Mouse (Mus musculus) forelimb bud, embryonic 11.5 days (tissue): ENCODE data around the gene Mrpl24.
"Not testable (repeated sequence)": the region's sequence is repeated elsewhere in the genome, so short reads cannot be mapped to it uniquely, and the experiment has no call there.

Source experiments
- DNase-seq: peaks from one replicate; pipeline ENCODE4 v3.0.0-alpha.2; 2012; ENCODE audit warnings: low read depth, low spot score

Mrpl24 gene

DNA sequence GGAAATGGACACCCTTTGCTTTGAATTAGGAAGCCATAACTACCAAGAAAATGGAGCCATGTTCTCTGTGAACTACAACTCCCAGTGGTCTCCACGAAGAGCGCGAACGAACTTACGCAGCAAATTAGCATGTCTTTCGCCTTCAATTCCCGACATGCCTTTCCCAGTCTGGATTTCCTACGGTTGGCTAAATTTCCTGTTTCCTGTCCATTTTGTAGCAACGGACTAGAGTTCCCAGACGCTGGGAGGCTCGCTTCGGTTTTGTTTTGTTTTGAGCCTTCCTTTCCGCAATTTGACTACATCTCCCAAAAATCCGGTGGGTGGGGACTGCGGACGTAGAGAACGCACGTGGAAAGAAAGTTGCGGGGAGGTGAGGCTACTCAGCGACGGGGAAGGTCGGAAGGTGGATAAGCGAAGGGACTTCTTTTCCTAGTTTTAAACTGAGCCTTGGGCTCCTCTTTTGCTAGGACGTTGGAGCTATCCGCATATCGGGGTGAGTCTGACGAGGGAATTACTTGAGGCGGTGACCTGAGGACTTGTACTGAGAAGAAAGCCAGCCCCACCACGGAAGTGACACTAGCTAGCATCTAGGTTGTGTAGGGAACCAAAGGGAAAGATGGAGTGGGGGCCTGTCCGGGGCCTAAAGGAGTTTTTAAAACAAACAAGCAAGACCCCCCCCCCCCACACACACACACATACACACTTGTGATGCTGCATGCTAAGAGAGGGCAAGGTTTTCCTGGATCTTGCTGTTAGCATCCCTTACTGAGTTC is at the start of gene Mrpl24:
Mrpl24 (plus strand) TSS at position 171 of the 773 bp plus-strand sequence.
- DNase-seq: peak; percentile 92

DNA sequence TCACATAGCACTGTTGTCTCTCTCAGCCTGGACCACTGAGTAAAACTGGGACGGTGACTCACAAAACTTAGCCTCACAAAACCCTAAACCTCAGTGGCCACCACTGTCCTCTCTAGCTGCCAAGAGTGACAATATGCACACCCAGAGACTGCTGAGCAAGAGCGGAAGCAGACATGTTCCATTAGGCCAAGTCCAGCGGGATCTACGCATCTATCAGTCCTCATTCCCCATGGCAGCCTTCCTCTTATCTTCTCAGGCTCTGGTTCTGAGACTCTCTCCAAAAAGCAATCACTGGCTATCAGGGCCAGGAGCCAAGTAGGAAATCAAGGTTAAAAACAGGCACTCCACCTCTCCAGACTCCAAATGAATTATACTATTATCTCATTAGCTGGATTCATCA is 41.6 kb upstream of the Mrpl24 start:
- no peak for DNase-seq

DNA sequence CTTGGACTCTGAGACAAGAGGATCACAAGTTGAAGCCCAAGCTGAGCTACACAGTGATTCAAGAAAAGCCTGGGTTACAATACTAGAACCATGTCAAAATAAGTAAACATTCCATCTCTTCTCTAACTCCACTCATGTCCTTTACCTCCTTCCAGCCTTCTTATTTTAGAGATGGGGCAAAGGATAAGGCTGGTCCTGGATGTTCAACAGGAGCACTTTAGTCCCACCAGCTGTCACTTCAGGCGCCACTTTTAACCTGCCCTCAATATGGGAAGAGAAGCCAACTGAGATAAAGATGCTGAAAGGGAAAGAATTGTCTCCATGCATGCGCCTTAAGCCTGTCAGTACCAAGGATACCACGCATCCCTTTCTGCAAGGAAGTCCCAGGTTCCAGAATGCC is 35.0 kb upstream of the Mrpl24 start:
- no peak for DNase-seq

DNA sequence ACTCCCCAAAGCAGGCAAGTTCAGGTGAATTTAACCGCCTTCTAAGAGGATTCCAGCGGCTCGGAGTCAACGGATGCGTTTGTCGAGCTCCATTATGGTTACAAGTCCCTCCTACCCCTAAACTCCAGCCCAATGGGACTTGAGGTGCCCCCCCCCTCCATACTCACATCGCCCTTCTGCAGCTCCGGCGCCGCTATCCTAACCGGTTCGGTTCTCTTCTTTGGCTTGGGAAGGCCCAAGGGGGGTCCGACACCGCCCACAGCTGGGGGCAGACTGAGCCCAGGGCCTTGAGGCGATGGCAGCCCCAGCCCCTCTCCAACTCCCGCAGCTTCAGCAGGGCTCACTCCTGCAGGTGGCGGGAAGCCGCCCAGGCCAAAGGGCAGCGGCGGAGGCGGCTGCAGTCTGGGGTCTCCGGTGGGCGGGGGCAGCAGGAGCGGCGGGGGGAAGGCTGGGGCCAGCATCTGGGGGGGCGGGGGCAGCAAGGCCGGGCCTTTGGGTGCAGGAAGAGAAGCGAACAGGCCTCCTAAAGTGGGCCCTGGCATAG is 34.5 kb upstream of the Mrpl24 start:
- DNase-seq: peak; percentile 38

DNA sequence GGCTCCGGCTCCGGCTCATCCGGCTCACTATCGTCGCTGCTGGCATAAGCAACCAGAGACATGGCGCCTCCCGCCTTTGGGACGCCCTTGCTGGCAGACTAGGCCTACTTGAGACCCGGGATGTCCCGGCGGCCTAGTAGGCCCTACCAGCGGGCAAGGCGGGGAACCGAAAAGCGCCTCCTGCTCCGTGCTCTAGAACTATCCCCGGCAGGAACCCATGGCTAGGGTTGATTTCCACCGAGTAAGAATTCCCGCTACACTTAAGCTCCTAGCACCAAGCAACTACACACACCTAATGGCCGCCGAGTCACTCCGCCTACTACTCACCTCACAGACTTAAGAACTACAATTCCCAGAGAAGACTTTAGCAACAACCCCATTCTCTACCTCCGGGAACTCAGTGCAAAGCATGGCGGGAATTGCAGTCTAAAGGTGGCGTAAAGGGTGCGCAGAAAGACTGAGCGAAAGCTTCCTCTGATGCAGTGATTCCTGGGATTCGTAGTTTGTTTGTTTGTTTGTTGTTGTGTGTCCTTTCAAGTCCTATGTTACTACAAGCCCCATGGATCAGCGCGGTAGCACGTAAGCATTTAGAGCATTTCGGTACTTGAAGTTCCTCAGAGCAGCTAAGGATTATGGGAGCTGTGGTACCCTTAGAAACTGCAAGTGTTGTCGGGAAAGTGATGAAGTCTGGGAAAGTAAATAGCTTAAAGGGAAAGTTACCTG is 33.9 kb upstream of the Mrpl24 start, which contains the start of gene Prcc:
Prcc (minus strand) TSS at position 328 of the 723 bp plus-strand sequence.
- DNase-seq: peak; percentile 99

DNA sequence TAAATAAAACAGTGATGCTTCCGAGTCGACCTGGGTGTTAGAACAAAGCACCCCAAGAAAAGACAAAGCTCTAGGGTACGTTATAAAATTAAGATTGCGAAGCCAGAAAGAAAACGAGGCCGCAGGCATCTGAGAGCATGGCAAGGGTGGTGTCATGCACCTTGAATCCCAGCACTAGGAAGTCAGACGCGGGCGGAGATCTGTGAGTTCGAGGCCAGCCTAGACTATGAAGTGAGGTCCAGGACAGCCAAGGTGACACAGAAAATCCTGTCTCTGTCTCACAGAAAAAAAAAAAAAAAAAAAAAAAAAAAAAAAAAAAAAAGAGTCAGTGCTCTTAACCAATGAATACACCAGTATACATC is 33.3 kb upstream of the Mrpl24 start:
- no peak for DNase-seq

DNA sequence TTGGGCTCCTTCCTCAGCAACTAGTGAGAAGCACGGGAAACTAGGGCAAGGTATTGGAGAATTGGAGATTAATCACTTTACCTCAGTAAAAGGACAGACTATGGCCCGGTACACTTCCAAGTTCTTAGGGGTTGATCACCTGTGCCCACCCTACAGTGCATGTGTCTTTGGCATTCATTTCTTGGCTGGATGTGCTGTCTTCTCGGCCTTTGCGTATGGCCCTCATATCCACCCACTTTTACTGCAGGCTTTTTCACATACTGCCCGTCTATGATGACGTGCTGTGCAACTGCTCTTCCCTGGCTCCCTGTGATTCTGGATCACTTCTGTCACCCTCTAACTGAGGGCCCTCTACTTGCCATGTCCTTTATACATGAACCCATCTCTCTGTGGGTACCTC is 32.9 kb upstream of the Mrpl24 start:
- DNase-seq: no peak

DNA sequence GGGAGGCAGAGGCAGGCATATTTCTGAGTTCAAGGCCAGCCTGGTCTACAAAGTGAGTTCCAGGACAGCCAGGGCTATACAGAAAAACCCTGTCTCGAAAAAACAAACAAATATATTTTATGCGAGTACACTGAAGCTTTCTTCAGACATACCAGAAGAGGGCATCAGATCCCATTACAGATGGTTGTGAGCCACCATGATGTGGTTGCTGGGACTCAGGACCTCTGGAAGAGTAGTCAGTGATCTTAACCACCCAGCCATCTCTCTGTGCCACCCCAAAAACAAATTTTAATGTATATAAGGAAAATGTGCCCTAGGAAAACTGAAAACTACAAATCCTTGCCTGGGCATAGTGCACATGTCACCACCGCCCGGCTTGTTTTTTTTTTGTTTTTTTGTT is 31.9 kb upstream of the Mrpl24 start:
- not testable (repeated sequence) for DNase-seq

DNA sequence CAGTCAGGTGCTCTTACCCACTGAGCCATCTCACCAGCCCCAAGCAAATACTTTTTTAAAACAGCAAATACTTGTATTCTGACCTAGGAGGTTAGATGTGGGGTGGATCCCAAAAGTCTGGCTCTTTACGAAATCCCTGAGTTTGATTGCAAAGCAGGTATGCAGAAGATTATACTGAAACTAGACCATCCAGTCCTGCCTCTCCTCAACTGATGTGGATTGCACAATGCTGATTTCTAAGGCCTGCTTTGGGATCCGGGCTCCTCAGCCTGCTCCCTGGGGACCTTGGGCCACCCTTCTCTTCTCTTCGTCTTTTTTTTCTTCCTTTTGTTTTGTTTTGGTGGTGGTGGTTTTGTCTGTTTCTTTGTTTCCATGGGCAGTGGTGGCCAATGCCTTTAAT is 27.8 kb upstream of the Mrpl24 start:
- DNase-seq: no peak

DNA sequence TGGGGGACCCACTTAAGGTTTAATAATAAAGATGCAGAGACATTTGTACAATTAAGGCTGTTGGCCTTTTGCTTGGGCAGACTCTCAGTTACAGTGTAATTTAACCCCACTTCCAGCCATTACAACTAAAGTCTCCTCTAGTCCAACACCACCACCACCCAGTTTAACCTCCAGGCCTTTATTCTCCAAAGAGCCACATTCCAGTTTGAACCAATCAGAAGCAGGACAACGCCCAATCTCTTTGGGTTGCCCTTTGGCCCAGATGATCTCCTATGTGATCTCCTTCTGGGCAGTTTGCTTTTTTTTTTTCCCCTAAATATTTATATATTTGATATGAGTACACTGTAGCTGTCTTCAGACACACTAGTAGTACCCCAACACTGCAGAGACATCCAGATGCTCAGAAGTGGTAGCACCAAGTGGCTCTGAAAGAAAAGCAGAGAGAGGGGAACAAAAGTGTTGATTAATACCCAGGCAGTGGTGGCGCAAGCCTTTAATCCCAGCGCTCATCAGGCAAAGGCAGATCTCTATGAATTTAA is 25.9 kb upstream of the Mrpl24 start:
- DNase-seq: no peak

DNA sequence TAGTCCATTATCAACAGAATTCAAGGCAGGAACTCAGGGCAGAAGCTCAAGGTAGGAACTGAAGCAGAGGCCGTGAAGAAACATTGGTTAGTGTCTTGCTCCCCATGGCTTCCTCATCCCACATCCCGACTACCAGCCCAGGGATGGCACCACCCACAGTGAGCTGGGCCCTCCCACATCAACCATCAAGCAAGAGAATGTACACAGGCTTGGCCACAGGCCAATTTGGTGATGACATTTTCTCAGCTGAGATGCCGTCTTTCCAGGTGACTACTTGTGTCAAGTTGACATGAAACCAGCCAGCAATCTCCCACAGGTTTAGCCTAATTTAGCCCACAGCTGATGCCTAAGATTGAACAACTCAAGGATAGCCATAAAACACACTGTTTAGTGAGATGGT is 20.0 kb upstream of the Mrpl24 start:
- DNase-seq: no peak

DNA sequence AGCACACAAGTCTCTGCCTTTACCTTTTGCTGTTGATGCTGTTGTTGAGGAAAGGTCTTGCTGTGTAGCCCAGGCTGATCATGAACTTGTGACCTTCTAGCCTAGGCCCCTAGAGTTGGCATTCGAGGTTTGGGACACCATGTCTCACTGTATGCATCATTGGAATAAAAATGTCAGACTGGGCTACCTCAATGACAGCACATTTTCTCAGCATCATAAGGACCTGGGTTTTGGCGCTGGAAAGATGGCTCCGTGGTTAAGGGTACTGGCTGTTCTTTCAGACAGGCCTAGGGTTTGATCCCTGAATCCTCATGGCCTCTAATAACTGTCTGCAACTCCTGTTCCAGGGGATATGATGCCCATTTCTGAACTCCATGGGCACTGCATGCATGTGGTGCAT is 19.5 kb upstream of the Mrpl24 start:
- no peak for DNase-seq

DNA sequence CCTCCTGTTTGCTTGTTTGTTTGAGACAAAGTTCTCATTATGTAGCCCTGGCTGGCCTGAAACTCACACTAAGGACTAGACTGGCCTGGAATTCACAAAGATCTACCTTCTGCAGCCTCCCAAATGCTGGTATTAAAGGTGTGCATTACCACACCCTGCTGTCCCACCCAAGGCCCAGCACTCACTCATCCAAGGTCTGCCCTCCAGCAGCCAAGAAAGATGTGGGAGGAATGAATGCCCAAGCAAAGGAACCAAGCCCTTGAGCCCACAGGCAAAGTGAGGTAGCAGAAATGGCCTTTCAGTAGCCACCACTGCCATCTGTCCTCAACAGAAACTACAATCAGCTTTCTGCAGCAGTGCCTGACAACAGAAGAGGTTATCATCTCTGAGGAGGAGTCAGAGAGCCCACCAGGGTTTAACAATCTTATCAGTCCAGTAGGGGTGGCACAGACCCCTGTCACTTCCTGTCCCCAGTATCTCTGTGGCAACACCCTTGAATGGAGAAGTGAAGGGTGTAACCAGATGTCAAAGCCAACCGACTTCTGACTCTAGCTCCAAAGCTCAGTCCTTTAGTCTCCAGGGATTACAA is 18.2 kb upstream of the Mrpl24 start:
- no peak for DNase-seq

DNA sequence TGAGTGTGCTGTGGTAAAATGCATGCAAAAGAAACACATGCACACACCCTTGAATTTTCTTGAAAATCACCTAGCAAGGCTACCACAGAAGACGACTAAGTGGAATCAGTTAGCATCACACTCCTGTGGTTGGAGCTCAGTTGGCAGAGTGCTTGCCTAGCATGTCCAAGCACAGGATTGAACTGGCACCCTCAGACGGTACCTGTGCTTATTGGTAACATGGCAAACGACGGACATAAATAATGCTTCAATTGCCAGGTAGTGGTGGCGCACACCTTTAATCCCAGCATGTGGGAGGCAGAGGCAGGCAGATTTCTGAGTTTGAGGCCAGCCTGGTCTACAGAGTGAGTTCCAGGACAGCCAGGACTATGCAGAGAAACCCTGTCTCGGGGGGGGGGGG is 17.3 kb upstream of the Mrpl24 start:
- not testable (repeated sequence) for DNase-seq

DNA sequence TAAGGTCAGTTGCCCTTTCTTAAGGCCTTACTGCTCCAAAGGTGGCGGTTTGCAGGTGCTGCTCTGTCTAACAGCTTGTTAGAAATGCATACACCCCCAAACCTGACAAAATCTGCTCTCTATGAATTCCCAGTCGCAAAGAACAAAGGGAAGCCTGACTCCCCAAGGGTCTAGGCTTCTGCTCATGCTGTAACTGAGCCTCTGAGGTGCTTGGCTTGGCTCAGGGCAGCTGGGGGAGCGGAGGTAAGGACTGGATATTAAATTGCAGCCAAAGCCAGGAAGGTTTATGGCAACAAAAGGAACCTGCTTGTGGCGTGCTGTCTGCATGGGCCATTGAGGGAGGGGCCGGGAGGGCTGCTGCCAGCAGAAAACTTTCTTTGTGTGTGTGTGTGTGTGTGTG is 15.5 kb upstream of the Mrpl24 start:
- peak; percentile 31 for DNase-seq

DNA sequence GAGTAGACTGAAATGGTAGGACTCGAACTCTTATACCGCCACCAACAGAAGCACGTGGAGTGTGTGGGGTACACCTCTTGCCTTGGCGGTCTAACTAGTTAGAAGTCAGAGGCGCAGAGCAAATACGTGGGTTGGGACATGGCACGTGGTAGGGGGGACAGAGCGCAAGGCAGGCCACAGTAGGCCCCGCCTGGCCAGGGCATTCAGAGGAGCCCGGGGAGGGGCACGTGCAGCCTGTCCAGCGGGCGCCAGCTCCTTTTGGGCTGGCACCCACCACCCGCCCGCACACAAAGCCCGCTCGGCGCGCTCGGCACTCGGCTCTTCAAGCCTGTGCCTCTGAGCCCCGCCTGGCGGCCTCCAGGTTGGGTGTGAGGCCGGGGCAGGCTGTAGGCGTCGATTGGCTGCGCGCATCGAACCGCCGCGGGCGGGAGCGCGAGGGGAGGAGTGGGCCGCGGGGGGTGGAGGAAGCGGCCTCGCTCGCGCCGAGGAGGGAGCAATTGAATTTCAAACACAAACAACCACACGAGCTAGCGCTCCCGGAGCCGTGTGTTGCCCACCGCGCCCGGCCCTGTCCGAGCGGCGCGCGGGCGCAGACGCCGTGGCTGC is 13.3 kb upstream of the Mrpl24 start, which contains the start of gene Hdgf:
Hdgf (plus strand) TSS at position 442 of the 606 bp plus-strand sequence.
- peak; percentile 98 for DNase-seq

DNA sequence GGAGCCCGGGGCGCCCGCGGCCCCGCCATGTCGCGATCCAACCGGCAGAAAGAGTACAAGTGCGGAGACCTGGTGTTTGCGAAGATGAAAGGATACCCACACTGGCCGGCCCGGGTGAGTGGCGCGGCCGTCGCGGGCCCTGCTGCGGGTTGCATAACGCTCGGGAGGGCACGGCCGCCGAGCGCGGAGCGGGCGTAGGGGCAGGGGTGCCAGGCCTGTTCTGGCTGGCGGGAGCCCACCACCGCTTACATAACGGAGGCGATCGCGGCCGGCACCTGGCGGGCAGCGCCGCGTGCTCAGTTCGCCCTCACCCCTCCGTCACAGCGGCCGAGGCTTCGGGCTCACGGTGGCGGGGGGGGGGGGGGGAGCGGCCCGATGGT is 12.7 kb upstream of the Mrpl24 start:
- no peak for DNase-seq

DNA sequence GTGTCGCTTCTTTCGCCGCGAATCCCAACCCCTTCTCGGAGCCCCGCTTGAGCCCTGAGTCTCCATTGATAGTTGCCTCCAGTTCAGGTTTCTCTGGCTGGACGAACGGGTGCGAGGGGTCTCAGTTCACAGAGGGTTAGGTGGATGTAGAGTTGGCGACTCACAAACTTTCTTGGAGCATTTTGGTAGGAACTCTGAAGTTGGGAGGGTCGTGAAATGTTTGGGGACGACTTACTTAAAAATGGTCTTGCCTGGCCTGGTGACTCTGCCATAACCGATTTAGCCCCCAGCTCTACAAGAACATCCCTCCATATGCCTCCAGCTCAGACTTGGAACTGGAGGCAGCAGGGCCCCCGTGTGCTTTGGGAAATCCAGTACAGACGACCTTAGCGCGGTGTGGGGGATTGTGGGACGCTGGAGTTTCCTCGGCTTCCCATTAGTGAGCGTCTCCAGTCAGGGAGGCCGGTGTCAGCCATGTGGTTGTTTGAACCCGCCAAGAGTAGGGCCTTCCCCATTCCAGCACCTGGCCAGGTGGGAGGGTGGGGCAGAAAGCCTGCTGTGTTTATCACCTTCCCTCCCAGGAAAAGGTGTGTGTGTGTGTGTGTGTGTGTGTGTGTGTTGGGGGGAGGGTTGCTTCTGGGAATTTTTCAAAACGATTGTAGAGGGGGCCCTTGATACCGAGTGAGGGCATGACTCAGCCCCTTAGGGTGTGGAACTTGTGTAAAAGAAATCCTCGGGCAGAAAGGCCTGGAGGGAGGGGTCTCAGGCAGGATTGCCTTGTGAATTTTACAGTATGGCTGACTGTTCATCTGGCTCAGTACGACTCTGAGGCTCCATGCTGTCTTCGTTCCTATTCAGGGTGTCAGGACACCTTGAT is 12.1 kb upstream of the Mrpl24 start:
- peak; percentile 28 for DNase-seq

DNA sequence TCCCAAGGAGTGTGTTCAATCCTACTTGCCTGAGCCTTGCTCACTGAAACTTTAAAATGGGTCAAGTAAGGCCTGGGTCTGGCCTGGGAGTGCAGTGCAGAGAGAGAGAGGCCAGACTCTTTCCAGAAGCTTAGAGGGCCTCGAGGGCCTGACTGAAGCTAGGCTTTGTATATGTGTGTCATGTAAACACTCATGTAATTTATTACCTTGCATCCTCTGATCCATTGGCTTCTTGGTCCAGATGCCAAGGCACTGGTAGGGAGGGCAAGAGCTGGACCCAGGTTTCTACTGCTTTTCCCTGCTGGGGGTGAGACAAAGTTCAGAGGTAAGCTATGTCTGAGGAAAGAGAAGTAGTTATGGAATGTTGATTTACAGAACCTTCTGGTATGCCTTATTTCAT is 11.4 kb upstream of the Mrpl24 start:
- DNase-seq: no peak

DNA sequence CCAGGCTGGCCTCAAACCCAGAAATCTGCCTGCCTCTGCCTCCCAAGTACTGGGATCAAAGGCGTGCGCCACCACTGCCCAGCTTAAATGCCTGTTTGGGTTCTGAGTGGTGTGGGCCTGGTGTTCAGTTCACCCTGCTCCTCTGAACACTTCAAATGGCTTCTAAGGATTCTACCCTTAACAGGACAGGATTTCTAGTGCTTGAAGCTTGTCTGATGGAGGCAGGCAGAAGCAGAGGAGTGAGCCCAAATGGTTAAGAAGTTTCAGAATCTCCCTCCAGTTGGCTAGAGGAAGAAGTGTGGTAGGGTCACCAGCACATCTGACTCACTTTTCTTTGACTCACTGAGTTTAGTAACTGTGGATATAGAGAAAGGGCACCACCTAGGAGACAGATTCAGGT is 9.9 kb upstream of the Mrpl24 start:
- DNase-seq: no peak

DNA sequence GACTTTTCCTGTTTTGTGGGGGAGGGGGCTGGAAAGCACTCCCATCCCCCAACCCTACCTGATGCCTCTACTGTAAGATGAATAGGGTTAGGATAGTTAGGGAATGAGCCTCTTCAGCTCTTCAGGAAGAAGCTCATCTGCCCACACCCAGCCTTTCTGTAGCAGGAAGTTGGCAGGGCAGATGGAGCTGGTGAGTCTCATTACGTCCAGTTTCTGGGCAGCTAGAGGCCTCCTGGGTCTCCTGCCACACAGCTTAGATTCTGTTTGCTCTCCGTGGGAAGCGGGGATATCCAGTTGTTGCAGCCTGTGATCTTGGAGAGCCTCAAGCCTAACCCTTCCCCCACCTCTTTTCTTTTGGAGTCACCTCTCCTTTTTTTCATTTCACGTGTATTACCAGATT is 9.4 kb upstream of the Mrpl24 start:
- no peak for DNase-seq
